Mouse (Mus musculus) cerebellum, adult 8-10 months (tissue): ENCODE measurements at regions not wholly inside any gene's neighbourhood (a gene's known extent, or its start where the extent isn't known, plus 50 kb on each side); places are given as distances from the start of the nearest gene placed in this dataset.

Experiments used
- DNase-seq: peaks from one replicate; pipeline ENCODE4 v3.0.0; 2022

DNA sequence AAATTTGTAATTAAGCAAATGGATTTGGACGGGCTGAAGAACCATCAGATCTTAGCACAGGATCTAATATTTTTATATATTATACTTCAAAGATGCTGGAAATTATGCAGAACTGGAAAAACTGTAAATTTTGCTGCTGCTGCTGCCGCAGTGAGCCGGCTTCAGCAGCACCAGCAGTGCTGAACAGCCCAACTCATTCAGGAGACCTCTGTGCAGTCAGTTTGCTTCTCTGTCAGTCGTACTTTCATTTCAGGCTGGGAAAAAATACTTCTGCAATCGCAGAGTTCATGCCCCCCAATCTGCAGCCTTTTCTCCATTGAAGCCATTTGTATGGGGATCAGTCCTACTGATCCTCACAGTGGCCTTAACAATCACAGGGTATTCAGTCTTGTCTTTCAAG lies 53.4 kb upstream of the Trpc3 start:
- no peak for DNase-seq

DNA sequence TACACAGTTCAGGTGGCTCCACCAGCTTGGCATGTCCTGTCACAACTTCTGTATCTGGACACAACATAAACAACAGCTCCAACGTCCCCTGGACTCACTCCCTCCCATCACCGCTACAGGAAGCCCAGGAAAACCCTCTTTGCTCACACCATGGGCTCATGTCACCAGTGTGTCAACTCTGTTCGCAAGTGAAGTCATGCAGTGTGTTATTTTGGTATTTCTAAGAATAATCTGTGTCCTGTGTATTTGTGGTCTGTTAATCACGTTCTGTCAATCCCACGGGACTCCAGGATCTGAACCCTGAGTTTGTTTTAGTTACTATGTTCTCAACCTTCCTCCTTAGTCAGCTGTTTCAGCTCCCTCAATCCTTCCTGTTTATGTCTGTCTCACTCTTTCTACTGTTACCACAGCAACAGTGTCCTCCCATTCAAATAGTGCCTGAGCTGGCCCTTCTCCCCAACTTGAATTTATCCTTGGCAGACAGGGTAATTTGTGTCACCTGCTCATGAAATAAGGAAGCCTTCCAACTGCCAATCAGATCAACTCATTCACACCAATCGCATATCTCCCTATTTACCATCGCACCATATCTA lies 64.5 kb upstream of the Trpc3 start:
- DNase-seq: no peak

- no peak for DNase-seq
Measured at GRCm38 (mm10) chr3:36762065-36762653, 72.2 kb upstream of the Trpc3 start.

DNA sequence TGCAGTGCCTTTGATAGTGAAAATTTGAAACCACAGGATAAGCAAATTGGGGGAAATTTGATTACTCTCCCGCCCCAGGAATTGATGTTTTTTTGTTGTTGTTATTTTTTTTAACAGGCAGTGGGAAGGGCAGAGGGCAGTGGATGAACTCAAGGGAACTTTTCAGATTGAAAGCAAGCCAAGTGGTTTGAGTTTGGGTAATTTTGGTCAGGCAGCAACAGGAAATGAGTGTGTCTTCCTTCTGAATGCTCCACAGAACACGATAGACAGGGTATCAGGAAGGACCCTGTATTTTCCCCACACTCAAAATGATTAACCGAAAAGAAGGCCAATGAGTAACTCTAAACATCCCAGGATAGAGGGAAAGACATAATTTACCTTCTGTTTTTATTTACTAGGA lies 72.9 kb upstream of the Trpc3 start:
- DNase-seq: no peak

DNA sequence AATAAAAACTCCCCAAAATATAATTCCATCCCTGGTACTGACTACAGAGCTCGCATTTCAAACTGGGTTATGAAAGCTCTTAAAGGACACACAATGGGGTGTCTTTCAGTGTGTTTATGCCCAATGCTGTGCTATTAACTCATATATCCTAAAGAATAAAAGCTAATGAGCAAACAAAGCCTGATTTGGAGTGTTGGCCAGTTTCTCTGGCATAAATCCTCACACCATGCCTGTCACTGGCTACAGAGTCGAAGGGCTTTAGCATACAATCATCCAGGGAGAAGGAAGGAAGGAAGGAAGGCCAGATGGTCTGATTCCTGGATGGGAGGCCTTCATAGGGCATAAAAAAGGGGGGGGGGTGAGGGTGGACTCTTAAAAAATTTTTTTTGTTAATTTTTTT lies 74.8 kb upstream of the Trpc3 start:
- DNase-seq: peak; percentile 23

GRCm38 (mm10) chr3:36770096-36770495 lies 80.1 kb upstream of the Trpc3 start:
- no peak for DNase-seq

- DNase-seq: no peak
Measured at GRCm38 (mm10) chr3:36771011-36771410, 81.0 kb upstream of the Trpc3 start.

- DNase-seq: no peak
Measured at GRCm38 (mm10) chr3:36774023-36774422, 84.1 kb upstream of the Trpc3 start.

DNA sequence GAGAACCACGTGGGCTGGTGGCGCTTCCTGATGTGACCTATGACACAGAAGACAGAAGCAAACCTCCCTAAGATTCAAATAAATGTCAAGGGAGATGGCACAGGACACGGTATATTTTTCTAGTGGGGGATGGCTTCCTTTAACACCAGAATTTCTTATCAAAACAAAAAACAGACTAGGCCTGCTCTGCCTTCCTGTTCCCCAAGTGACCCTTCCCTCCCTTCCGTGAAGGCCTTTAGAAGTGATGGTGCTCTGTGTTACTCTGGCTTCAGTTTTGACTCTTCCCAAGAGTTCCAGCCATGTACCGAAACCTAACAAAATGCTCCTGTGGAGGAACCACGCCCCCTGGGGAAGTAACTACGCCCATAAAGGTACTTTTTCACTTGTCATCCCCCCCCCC lies 84.5 kb upstream of the 4932438A13Rik start:
- no peak for DNase-seq

- no peak for DNase-seq
Measured at GRCm38 (mm10) chr3:36786581-36786980, 76.3 kb upstream of the 4932438A13Rik start.

DNA sequence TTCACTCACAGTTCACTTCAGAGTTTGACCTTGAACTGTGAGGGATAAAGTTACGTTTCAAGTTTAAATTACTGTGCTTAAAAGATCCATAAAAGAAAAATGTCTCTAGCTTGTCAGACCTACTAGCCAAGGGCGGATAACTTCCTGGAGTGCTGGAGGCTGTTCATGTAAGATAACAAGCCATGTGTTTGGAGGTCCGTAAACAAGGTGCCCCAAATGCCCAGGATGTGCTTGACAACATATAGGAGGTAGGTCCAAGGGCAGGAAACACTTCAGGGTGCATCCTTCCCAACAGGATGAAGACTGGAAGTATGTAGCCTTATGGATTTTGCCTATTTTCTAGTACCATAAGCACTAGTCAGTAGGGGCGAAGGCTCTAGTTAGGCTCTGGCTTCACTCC lies 72.7 kb upstream of the 4932438A13Rik start:
- no peak for DNase-seq

GRCm38 (mm10) chr3:36797025-36797424 lies 65.9 kb upstream of the 4932438A13Rik start:
- DNase-seq: no peak

DNA sequence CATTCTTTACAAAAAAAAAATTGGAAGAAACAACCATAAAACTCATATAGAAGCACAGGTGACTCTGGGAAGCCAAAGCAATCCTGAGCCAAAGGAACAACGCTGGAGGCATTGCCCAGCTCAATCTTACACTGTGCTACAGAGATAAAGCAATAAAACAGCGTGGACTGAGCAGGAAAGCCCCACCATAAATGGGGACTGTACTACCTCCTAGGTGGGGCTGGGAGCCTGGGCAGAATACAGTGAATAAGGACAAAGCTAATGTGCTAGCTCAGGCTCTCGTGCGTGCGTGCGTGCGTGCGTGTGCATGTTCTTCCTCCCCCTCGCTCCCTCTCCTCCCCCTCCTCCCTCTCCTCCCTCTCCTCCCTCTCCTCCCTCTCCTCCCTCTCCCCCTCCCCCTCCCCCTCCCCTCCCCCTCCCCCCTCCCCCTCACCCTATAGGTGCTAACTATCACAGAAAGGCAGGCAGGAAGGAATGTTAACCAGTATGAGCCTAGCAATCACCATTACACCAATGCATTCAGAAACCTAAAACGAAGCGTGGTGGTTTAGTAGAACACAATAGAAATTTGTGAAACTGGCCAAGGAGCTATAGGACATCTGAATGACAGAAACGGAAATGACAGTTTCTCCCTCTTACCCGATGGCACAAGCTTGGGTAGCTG lies 64.6 kb upstream of the 4932438A13Rik start:
- no peak for DNase-seq

DNA sequence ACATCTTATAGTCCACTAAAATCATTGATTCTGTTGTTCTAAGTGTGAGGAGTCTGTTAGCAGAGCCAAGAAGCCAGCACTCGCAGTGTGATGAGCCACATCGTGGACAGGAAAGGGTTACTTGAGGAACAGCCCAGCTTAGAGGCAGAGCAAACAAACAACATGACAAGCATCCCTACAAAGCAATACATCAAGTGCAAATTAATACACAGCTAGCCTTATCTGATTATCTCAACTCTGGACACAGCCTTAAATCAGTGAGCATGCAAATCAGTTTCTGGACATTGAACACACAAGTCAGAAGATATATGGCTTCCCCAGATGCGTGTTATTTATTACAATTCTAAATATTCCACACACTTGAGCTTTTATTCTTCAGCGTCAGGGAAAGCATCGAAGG lies 52.4 kb upstream of the 4932438A13Rik start:
- DNase-seq: no peak
